Mouse (Mus musculus) frontal cortex, adult (tissue): Measurements from ENCODE around the gene Ambra1.
A peak's percentile ranks its signal among the peaks of the same experiment; 100 is the strongest.

ENCODE experiments used
- ATAC-seq: cut with Nextera tagmentation; 2 replicates; pipeline ENCODE4 v1.9.2; 2017; ENCODE audit warnings: mild to moderate bottlenecking, moderate library complexity, mixed read lengths; ENCODE audit not compliant: low TSS enrichment

The Ambra1 gene

DNA sequence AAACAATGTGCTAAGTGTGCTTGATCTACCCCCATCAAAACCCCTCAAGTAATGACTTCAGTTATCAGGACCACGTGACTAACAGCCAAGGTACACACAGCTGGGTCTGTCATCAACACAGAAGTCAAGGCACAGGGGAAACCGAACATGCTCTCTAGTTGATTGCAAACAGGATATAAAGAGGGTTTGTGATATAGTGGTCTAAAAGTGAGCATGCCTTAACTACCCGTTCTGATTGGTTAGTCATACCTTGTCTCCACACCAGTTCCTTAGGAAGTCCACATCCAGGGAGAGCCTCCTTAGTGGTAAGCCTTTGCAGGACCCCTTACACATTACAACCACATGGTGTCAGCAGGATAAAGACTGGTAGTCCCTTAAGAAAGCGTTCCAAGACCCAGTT is 190.2 kb downstream of the Ambra1 start:
- no peak for ATAC-seq

DNA sequence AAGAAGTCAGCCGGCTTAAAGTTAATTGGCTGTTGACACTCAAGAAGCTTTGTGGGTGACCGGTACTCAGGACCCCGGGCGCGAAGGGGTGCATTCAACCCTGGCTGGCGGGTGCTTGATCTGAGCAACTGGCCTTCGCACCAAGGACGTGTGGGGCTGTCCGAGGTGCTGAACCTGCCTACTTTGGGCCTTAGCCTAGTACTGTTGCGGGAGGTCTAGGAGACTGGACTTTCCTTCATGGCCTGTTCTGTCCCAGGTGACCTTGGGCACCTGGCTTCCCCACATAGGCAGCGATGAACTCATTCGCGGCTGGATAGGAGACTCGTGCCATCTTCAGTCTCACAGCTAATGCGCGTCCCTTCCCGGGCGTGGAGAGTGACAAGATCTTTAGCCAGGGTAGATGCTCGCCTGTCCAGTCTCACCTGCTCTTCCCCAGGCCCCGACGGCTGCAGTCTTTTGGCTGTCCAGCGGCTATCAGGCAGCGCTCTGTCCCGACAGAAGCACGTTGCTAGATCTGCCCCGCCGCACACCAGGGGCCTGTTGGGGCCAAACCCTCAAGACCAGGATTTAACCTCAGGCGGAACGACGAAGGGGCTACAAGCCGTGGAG is 191.4 kb downstream of the Ambra1 start:
- ATAC-seq = no peak

DNA sequence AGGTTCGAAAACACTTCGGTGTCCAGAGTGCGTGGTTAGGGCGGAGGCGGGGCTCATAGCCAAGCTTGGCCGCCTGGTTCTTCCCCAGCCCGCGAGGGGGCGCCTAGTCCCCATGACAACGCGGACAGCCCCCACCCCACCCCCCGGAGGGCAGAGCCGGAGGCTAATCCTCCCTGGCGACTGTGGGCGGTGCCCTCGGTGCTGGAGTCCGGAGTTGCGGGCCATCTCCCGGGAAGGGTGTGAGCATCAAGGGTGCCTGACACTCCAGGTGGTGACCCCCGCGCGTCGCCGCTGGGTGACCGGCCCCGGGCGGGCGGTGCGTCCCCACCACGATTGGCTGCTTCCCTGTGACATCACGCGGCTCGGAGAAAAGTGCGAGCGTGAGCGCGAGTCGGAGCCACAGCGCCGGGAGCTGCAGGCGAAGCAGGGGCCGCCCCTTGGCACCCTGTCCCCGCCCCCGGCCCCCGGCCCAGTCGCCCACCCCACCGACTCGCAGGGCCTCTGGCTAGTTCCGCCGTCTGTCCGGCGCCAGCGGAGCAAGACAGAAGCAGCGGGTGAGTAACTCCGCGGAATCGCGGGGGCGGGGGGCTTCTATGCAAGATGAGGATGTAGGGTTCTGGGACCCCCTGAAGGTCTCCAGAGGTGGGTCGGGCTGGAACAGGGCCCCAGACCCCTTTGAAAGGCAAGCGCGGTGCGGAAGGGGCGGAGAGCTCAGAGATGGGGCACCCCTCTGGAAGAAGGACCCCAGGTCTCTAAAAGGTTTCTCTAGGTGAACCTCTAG is 192.0 kb downstream of the Ambra1 start:
- peak; percentile 42 for ATAC-seq

DNA sequence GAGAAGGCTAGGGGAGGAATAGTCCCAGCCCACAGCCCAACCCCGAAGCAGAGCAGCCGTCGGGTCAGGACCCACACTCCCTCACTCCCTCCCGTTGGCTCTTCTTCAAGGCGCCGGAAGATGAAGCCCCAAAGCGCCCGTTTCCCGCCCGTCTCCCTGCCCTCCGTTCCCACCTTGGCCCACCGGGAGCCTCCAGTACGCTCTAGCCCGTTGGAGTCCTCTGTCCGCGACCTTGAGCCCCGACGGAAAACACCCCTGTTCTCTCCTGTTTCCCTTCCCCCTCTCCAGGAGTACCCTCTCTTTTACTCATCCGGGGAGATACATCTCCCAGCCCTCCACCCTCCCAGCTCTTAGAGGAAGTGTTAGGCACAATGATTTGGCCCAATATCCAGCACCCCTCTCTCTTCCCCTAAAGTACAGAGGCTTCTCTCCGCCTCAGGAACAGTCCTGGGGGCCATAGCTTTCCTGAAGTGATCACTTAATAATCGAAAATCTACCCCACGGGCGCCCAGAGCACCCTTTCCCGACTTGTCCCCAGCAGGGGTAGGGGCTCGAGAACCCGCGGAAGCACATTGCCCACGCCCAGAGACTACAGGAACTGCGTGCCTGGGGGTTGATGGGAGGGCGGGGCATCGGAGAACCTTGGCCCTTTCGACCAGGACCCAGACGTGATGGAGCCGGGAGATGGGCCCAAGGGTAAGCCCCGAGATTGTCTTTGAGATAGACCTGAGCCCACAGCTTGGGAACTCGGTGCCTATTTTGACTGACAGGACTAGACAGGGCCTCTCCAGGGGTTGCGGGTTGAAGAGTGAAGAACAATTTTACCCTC is 192.9 kb downstream of the Ambra1 start:
- no peak for ATAC-seq

DNA sequence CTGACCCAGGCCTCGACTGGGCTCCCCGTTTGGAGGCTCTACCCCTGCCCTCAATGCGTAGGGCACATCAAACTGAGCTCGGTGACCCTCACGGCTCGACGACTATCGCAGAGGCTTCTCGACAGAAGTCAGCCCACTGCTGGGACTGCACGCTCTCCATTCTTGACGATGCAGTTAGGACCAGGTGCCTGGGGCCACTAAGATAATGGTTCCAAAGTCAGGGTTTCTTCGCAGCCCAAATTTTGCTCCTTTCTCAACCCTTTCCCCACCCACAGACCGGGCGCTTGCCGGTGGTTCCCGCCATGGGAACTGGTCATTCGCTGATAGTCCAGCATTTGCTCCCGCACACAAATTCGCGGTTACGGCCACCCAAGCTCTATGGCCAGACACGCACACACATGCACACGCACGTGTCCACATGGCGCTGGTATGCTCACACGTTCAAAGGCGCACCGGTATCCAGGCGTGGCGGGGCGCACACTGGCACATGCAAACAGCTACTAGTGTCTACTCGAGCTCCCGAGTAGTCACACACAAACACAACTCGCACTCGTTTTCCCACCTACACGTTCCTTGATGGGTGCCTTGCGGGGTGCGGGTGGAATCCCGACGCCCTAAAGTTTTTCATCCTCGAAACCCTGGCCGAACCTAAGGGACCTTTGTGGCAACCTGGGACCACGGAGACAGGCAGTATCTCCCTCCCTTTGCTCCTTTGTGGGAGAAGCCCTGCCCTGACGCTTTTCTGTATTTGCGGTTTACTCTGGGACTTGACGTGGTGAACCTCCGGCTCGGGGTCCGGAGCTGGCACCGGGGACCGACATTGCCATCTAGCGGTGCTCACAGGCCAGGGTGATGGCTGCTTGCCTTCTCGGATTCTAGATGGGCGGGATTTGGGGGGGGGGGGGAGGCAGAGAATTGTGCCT is 193.7 kb downstream of the Ambra1 start:
- no peak for ATAC-seq

DNA sequence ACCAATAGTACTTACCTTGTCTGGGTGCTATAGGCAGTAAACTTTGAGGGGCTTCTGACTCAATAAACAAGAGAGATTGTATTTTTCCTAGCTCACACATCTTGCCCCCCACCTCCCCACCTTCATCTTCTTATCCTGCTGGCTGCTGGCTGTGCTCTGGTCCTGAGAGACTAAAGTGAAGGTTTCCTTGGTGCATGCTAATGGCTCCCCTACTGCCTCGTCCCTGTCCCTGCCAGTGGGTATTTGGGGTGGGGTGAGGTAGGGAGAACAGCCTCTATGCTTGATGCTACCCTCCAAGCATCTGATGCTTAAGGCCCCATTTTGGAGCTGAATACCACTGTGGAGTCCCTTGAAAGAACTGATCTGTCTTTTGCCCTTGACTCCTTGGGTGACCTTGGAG is 194.8 kb downstream of the Ambra1 start:
- no peak for ATAC-seq

DNA sequence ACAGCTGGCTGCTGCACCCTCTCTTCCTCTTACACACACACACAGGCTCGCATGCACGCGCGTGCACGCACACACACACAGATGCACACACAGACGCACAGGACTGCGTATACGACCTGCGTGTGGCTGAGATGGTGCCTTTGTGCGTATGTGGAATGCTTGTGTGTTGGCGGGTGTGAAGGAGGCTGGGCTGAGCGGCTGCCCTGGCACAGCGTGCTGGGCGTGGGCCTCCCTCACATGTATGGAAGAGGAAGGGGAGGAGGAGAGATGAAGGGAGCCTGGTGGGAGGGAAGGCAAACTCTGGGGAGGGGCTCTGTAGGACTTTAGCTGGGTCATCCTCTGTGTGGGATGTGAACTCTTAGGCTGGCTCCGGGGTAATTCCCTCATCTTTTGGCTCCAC is 195.5 kb downstream of the Ambra1 start:
- peak; percentile 51 for ATAC-seq

DNA sequence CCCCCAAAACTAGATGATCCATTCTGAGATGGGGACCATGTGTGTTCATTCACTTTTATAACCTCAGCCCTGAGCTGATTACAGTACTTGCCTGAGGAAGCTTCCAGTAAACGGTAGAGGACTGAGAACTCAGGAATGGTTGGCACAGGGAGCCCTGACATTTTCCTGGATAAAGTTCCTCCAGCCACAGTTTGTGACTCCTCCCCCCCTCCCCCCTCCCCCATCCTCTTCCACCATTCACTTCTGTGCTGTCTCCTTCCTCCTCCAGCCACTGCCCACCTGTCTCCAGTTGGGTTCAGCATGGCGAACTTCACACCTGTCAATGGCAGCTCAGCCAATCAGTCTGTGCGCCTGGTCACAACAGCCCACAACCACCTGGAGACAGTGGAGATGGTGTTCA is 197.0 kb downstream of the Ambra1 start, which contains the start of gene Chrm4:
Gene Chrm4 (plus strand): TSS at position 301 of the 400 bp plus-strand sequence.
- ATAC-seq = no peak

DNA sequence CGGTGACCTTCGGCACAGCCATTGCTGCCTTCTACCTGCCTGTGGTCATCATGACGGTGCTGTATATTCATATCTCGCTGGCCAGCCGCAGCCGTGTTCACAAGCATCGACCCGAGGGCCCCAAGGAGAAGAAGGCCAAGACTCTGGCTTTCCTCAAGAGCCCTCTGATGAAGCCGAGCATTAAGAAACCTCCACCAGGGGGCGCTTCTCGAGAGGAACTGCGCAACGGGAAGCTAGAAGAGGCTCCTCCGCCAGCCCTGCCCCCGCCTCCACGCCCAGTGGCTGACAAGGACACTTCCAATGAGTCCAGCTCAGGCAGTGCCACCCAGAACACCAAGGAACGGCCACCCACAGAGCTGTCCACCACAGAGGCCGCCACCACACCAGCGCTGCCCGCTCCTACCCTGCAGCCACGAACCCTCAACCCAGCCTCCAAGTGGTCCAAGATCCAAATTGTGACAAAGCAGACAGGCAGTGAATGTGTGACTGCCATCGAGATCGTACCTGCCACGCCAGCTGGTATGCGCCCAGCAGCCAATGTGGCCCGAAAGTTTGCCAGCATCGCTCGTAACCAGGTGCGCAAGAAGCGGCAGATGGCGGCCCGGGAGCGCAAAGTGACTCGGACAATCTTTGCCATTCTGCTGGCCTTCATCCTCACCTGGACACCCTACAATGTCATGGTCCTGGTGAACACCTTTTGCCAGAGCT is 198.0 kb downstream of the Ambra1 start:
- 0 out of 2 replicates have a peak, but pooled peaks have one; percentile 17 for ATAC-seq

DNA sequence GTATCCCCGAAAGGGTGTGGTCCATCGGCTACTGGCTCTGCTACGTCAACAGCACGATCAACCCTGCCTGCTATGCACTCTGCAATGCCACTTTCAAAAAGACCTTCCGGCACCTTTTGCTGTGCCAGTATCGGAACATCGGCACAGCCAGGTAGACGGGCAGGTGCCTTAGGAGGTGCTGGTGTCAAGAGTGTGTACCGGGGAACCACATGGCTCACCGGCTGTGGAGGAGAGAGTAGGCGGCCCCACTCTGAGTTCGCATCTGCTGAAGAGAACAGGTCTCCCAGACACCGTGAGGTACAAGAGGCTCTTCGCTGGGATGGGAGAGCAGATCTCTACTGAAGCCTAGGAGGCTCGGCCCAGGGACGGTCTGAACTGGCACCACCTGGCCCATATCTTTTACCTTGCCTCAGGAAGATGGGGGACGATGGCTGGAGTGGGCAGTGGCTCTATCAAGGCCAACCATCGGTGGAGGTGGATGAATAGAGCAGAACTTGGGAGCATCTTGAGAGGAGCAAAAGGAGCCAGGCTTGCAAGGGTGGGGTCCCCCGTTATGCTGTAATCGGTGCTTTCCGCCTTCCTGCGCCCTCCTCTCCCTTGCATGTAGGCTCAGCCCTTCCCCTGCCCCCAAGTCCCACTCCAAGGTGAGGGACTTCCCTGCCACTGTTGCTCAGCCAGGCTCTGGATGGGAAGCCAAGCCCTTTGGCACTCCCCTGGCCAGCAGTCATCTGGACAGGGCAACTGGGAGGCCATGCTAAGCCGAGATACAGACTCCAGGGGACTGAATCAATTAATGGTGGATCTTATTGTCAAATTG is 198.8 kb downstream of the Ambra1 start:
- ATAC-seq = 0 out of 2 replicates have a peak, but pooled peaks have one; percentile 14

DNA sequence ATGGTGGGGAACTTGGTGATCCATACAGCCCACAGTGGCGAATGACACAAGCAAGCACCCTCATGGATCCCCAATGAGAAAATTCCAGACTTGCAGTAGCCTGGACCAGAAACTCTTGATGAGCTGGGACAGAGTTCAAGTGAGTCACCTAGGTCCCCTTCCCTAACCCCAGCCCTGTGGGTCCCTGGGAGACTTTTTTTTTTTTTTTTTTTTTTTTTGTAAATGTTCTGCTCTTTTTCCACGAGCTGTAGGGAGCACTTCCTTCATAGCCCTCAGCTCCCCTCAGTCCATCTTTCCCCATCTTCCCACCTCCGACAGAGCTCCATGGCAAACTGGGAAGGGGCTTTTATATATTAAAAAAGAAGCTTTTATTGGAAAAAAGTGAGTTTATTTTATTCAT is 199.5 kb downstream of the Ambra1 start:
- no peak for ATAC-seq

DNA sequence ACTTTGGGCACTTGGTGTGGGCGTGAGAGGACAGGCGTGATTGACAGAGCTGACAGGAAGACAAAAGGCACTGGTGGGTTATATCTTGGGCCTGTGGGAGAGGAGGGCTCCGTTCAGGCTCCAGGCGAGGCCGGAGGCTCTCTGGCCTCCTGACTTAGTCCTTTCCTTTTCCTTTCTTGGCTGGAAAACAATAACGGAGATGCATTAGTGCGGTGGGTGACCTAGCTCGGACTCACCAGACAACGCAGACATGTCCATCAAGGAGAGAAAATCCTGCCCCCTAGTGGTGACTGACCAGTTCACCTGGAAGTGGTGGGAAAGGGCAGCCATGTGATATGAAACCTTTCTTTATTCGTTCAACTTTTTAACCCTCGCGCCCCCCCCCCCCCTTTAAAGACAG is 200.0 kb downstream of the Ambra1 start:
- no peak for ATAC-seq

DNA sequence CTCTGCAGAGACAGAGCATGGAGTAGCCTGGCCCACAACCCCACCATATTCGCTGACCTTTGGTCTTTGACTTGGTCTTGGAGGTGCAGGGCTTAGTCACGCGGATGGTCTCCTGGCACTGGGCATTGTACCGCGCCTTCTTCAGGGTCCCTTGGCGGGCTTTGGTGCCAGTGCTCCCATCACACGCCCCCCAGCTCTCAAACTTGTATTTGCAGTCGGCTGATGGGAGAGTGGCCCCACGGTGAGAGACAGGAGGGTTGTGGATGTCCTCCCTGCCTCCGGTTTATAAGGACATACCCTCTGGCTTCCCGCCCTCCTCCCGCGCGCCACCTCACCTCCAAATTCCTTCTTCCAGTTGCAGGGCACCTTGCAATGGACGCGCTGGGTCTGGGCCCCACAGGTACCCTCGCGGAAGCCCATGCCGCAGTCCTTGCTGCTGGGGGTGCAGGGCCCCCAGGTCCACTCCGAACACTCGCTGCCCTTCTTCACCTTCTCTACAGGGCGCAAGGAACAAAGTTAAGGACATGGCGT is 200.9 kb downstream of the Ambra1 start:
- ATAC-seq = no peak

DNA sequence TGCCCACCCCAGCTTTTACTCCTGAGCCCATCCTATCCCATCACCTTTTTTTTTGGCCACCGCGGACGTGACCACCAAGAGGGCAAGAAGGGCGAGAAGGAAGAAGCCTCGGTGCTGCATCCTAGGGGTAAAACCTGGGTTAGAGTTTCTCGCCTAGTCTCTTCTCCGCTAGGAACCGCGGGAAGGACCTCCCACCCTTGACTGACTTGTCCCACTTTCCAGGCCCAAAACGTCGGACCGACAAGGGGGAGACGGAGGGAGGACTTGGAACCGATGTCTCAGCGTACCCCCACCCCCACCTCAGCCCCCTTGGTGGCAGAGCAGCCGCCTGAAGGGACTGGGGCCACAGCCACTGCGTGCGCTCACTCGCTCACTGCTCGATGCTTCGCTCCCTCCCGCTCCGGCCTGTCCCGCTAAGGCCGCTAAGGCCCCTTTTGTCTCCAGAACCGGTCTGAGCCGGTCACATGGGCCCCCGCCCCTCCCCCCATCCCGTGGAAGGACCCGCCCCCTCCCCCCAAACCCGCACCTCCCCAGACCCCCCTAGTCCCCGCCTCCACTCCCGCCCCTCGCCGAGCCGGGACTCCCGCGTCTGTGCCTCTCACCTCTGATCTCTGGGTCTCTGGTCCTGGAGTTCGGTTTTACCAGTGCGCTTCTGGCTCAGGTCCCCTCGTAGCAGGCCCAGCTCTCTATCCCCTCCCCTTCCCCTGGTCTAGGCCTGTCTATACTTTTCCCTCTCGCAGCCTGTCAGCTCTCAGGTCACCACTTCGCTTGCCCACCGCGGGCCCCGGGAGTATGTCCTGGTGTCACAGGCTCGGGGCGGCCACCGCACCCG is 201.6 kb downstream of the Ambra1 start:
- ATAC-seq = no peak

DNA sequence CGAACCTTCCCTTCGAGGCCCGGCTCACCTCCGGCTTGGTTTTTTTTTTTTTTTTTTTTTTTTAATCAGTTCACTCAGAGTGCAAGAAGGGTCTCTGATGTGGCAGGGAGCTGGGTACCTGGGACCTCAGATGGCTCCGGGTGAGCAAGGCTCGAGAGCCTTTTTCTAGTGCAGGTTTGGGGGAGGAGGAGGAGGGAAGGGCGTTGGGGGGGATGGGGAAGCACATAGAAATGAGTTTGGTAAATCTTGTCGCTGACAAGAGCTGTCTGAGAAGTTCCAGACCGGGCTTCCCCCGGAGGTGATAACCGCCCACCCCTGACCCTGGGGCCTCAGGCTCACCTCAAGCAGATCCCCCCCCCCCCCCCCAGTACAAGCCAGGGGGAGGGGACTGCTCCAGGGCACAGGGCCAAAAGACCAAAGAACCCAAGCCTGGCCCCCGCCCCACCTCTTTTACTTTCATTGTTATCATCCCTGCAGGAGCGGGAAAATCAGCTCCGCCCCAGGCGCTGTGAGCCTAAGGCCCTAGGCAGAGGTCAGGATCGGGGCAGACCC is 202.3 kb downstream of the Ambra1 start, which contains the start of gene Mdk:
Gene Mdk (minus strand): TSS at position 138 of the 552 bp plus-strand sequence.
- no peak for ATAC-seq

DNA sequence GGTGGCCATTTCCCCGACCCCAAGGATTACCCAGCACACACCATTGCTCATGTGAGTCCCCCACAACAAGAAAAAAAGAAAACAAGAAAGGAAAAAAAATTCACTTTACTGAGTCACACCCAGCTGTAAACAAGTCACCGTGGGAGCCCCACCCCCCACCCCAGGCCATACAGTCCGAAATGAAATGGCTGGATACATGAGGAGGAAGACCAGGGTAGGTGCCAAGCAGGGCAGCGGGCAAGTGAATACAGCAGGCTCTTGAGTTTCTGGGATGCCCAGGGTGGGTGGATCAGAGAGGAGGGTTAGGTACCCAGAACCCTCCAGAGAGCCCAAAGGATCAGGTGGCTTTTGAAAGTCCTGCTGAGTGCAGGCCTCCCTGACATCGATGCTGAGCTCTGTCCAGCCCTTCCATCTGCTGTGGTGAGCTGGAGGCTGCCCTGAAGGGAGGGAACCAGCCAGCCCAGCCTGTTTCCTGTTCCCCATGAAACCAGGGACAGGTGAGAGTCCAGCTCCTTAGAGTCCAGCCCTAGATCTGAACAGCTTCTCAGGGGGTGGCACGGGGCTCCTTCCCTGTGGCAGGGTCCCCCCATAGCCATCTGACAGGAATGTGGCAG is 202.9 kb downstream of the Ambra1 start:
- no peak for ATAC-seq

DNA sequence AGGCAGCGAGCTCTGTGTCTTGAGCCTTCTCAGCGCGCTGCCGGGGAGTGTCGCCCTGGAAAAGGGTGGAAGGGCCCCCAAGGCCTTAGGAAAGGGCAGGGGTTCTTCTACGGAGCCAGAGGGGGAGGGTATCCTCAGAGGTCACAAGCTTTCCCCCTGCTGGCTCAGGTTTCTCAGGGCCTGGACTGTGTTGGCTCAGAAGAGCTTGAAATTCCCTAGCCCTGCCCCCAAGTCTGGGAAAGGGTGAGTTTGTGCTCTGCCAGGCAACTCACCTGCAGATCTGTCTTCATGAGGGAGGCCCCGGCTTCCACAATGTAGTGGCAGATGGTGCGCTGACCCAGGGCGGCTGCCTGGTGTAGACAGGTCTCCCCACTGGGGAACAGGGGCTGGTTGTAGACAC is 203.5 kb downstream of the Ambra1 start:
- no peak for ATAC-seq

DNA sequence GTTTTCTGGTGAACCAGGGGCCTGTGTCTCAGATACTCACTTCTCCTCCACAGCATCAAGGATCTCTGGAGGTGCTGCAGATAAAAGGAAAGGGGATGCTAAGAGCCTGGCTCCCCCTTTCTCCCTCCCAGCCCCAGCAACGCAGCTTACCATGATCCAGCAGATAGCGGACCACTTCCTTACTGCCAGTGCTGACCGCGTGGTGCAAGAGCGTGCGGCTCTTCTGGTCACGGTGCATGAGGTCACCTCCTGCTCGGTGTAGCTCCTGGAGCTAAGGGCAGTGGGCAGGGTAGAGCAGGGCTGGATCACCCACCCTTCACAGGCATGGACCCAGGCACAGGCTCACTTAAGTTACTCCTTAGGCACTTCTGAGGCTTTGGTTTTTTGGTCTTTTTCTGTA is 204.1 kb downstream of the Ambra1 start:
- ATAC-seq = no peak
